Mouse (Mus musculus) layer of hippocampus, adult 9-10 months (tissue): ENCODE results near the gene Fgf5.

ENCODE experiments used
- DNase-seq: peaks from one replicate; pipeline ENCODE4 v3.0.0; 2022; ENCODE audit warnings: low spot score

The Fgf5 gene

DNA sequence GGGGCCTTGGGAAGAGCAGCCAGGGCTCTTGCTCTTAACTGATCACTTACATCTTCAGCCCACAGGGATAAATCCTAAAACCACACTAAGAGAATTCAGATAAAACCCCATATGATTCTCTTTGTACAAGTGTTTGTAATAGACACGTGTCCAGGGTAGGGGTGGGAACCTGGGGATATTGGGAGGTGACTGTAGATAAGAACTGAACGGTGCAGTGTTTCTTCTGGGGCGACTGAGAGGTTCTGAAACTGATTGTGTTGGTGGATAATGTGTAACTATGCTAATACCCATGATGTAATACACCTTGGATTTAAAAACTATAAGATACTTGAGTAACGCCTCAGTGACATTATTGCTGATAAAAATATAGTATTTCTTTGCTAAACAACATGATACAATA, 51.7 kb downstream of the Fgf5 start:
- DNase-seq, result no peak

DNA sequence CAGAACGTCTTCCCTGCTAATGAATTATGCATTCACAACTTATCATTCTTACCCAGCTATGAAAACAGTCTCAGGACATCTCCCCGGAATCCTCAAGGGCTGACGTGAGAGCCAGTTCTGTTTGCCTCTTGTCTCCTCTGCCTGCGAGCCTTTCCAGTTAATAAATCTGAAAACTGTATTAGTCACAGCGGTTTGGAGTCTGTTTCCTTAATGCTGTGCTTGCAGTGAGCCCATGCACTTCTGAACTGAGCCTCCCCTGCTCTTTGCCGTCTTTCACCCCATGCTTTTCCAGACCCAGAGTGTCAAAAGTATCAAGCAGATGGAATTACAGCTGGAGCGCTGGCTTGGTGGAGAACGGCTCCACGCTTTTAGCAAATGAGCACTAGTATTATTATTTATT, 52.5 kb downstream of the Fgf5 start:
- DNase-seq, result no peak

DNA sequence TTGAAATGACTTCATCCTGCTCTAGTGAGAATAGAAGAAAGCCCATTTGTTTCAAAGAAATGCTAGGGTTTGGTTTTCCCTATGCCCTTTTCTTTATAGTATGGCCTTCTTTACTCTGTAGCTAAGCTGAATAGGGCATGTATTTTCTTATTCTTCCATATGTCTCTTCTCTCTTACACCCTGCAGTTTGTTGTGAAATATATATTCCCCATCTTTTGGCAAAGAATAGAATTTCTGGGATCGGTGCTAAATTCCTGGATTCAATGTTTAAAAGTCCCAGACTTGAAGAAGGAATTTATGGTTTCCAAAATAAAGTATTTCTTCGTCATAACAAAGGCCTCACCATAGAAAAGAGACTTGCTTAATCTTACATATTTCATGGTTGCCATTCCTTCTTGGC, 72.6 kb downstream of the Fgf5 start:
- no peak for DNase-seq
